Mouse (Mus musculus): ENCODE data around the gene Ubqln2. TPM values are rescaled to one million over a fixed set of nuclear protein-coding genes. Genes with fewer than 3 reads are reported as not detected.

Ubqln2 gene
- polyA plus RNA-seq, 1 experiment: 33.1 TPM

DNA sequence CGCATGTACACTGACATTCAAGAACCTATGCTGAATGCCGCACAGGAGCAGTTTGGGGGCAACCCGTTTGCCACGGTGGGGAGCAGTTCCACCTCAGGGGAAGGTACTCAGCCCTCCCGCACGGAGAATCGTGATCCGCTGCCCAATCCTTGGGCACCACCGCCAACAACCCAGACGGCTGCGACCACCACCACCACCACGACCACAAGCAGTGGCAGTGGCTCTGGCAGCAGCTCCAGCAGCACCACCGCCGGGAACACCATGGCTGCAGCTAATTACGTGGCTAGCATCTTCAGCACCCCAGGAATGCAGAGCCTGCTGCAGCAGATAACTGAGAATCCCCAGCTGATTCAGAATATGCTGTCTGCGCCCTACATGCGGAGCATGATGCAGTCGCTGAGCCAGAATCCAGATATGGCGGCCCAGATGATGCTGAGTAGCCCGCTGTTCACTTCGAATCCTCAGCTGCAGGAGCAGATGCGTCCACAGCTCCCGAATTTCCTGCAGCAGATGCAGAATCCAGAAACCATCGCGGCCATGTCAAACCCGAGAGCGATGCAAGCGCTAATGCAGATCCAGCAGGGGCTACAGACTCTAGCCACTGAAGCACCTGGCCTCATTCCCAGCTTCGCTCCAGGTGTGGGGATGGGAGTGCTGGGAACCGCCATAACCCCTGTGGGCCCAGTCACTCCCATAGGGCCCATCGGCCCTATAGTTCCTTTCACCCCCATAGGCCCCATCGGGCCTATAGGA lies 1.4 kb downstream of the Ubqln2 start:
- peaks cover 38% of the 10 kb centered on the region for H3K79me2 ChIP-seq (ENCODE audit: control insufficient read depth, insufficient read depth)
- H3K79me3 ChIP-seq (ENCODE audit: low read depth): peaks cover 27% of the 10 kb centered on the region
- peak overlapping the region; percentile 88 for H3ac ChIP-seq (ENCODE audit: control insufficient read depth, insufficient read length, low read depth)
- H3K27me3 ChIP-seq (ENCODE audit: control insufficient read depth, insufficient read depth, insufficient read length): no peaks in the 10 kb centered on the region
- H3K4me3 ChIP-seq (ENCODE audit: insufficient read depth, poor library complexity, severe bottlenecking): peak overlapping the region; percentile 43
- TF ChIP-seq CTCF (IDR thresholded peaks at IDR 0.05; ENCODE audit: control insufficient read depth, insufficient read depth, insufficient read length): no peak
- TF ChIP-seq FOSL1 (IDR thresholded peaks at IDR 0.05; ENCODE audit: insufficient read depth, low read length, poor library complexity, severe bottlenecking): no peak
- no peak for TF ChIP-seq MYOD1 (IDR thresholded peaks at IDR 0.05; ENCODE audit: control insufficient read depth, insufficient read length, low read depth)
- no peak for TF ChIP-seq MYOG (IDR thresholded peaks at IDR 0.05; ENCODE audit: control insufficient read depth, extremely low read depth, insufficient read length)
- TF ChIP-seq CEBPB (IDR thresholded peaks at IDR 0.05; ENCODE audit: low read depth): no peak
- TF ChIP-seq USF1 (IDR thresholded peaks at IDR 0.05; ENCODE audit: low read depth): no peak
- TF ChIP-seq MAX (IDR thresholded peaks at IDR 0.05): no peak
- no peaks in the 10 kb centered on the region for H3K36me3 ChIP-seq (ENCODE audit: control insufficient read depth, insufficient read depth)

DNA sequence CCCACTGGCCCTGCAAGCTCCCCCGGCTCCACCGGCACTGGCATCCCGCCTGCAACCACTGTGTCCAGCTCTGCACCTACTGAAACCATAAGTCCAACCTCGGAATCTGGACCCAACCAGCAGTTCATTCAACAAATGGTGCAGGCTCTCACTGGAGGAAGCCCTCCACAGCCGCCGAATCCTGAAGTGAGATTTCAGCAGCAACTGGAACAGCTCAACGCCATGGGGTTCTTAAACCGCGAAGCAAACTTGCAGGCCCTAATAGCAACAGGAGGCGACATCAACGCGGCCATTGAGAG lies 2.0 kb downstream of the Ubqln2 start:
- Histone ChIP-seq H3K27me3 (ENCODE audit: control insufficient read depth, insufficient read depth, insufficient read length) (no peaks in the 10 kb centered on the region), H3K4me3 (ENCODE audit: insufficient read depth, poor library complexity, severe bottlenecking) (peak overlapping the region; percentile 43), H3K79me3 (ENCODE audit: low read depth) (peaks cover 27% of the 10 kb centered on the region), H3K79me2 (ENCODE audit: control insufficient read depth, insufficient read depth) (peaks cover 38% of the 10 kb centered on the region), H3K36me3 (ENCODE audit: control insufficient read depth, insufficient read depth) (no peaks in the 10 kb centered on the region), H3ac (ENCODE audit: control insufficient read depth, insufficient read length, low read depth) (peak overlapping the region; percentile 88)
- no peak for TF ChIP-seq USF1 (IDR thresholded peaks at IDR 0.05; ENCODE audit: low read depth)
- no peak for TF ChIP-seq FOSL1 (IDR thresholded peaks at IDR 0.05; ENCODE audit: insufficient read depth, low read length, poor library complexity, severe bottlenecking)
- TF ChIP-seq CTCF (IDR thresholded peaks at IDR 0.05; ENCODE audit: control insufficient read depth, insufficient read depth, insufficient read length): no peak
- no peak for TF ChIP-seq MYOD1 (IDR thresholded peaks at IDR 0.05; ENCODE audit: control insufficient read depth, insufficient read length, low read depth)
- TF ChIP-seq CEBPB (IDR thresholded peaks at IDR 0.05; ENCODE audit: low read depth): no peak
- TF ChIP-seq MYOG (IDR thresholded peaks at IDR 0.05; ENCODE audit: control insufficient read depth, extremely low read depth, insufficient read length): no peak
- TF ChIP-seq MAX (IDR thresholded peaks at IDR 0.05): no peak

DNA sequence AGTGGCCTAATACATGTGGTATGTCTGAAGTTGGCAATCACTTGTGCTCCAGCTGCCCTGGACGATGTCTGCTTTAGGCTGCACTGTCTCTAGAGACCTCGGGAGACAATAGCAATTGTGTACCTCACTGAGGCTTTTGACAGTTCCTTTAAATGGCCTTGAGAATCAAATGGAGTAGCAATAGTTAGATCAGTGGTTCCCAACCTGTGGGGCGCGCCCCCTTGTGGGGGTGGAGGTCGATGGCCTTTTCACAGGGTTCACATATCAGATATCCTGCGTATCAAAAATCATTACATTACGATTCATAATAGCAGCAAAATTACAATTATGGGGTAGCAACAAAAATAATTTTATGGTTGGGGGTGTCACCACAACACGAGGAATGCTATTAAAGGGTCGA lies 7.9 kb downstream of the Ubqln2 start:
- Histone ChIP-seq H3K79me3 (ENCODE audit: low read depth) (peaks cover 5% of the 10 kb centered on the region), H3K27me3 (ENCODE audit: control insufficient read depth, insufficient read depth, insufficient read length) (no peaks in the 10 kb centered on the region), H3K4me3 (ENCODE audit: insufficient read depth, poor library complexity, severe bottlenecking) (no peak overlapping the region), H3K36me3 (ENCODE audit: control insufficient read depth, insufficient read depth) (no peaks in the 10 kb centered on the region), H3ac (ENCODE audit: control insufficient read depth, insufficient read length, low read depth) (no peak overlapping the region), H3K79me2 (ENCODE audit: control insufficient read depth, insufficient read depth) (peaks cover 10% of the 10 kb centered on the region)
- TF ChIP-seq MAX (IDR thresholded peaks at IDR 0.05) (no peak), MYOD1 (IDR thresholded peaks at IDR 0.05; ENCODE audit: control insufficient read depth, insufficient read length, low read depth) (no peak), FOSL1 (IDR thresholded peaks at IDR 0.05; ENCODE audit: insufficient read depth, low read length, poor library complexity, severe bottlenecking) (no peak), USF1 (IDR thresholded peaks at IDR 0.05; ENCODE audit: low read depth) (no peak), CTCF (IDR thresholded peaks at IDR 0.05; ENCODE audit: control insufficient read depth, insufficient read depth, insufficient read length) (no peak), CEBPB (IDR thresholded peaks at IDR 0.05; ENCODE audit: low read depth) (no peak), MYOG (IDR thresholded peaks at IDR 0.05; ENCODE audit: control insufficient read depth, extremely low read depth, insufficient read length) (no peak)

DNA sequence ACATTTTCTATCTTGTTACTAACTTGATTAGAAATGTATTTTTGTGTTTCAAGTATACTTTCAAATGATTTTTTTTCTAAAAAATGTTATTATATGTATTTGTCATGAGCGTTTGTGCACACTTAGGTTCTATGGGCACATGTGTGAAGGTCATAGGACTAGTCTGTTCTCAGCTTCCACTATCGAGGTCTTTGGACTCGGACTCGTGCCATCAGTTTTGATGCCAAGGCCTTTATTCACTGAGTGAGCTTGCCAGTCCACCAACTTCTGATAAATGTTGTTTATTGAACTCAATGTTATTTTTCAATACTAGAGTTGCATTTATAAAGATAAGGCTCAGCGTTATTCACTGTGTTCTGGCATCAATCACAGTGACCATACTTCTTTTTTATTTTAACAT lies 17.5 kb downstream of the Ubqln2 start:
- no peak overlapping the region for H3ac ChIP-seq (ENCODE audit: control insufficient read depth, insufficient read length, low read depth)
- no peak overlapping the region for H3K4me3 ChIP-seq (ENCODE audit: insufficient read depth, poor library complexity, severe bottlenecking)
- no peaks in the 10 kb centered on the region for H3K27me3 ChIP-seq (ENCODE audit: control insufficient read depth, insufficient read depth, insufficient read length)
- no peaks in the 10 kb centered on the region for H3K79me2 ChIP-seq (ENCODE audit: control insufficient read depth, insufficient read depth)
- H3K79me3 ChIP-seq (ENCODE audit: low read depth): no peaks in the 10 kb centered on the region
- TF ChIP-seq MYOD1 (IDR thresholded peaks at IDR 0.05; ENCODE audit: control insufficient read depth, insufficient read length, low read depth) (no peak), FOSL1 (IDR thresholded peaks at IDR 0.05; ENCODE audit: insufficient read depth, low read length, poor library complexity, severe bottlenecking) (no peak), CTCF (IDR thresholded peaks at IDR 0.05; ENCODE audit: control insufficient read depth, insufficient read depth, insufficient read length) (no peak), USF1 (IDR thresholded peaks at IDR 0.05; ENCODE audit: low read depth) (no peak), CEBPB (IDR thresholded peaks at IDR 0.05; ENCODE audit: low read depth) (no peak)
- H3K36me3 ChIP-seq (ENCODE audit: control insufficient read depth, insufficient read depth): no peaks in the 10 kb centered on the region

DNA sequence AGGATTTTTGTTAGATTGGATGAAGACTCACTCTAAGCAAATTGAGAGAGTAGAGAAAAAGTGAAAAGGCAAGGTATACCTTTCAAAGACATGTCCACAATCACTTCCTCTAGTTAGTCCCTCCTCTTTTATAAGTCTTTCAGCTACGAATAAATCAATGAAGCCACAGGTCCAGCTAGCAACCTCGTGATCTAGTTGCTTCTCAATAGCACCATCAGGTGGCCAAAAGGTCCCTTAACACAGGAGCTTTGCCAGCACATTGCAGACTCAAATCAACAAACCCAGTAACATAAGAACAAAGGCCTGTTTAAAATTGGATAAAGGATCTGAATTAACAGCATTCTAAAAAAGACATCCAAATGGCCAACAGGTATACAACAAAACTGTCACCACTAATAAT lies 30.4 kb downstream of the Ubqln2 start:
- H3K79me3 ChIP-seq (ENCODE audit: low read depth): no peaks in the 10 kb centered on the region
- H3K79me2 ChIP-seq (ENCODE audit: control insufficient read depth, insufficient read depth): no peaks in the 10 kb centered on the region
- TF ChIP-seq MYOD1 (IDR thresholded peaks at IDR 0.05; ENCODE audit: control insufficient read depth, insufficient read length, low read depth): no peak
- no peak for TF ChIP-seq USF1 (IDR thresholded peaks at IDR 0.05; ENCODE audit: low read depth)
- no peak for TF ChIP-seq CEBPB (IDR thresholded peaks at IDR 0.05; ENCODE audit: low read depth)
- TF ChIP-seq FOSL1 (IDR thresholded peaks at IDR 0.05; ENCODE audit: insufficient read depth, low read length, poor library complexity, severe bottlenecking): no peak
- TF ChIP-seq MAX (IDR thresholded peaks at IDR 0.05): no peak
- no peak for TF ChIP-seq MYOG (IDR thresholded peaks at IDR 0.05; ENCODE audit: control insufficient read depth, extremely low read depth, insufficient read length)
- TF ChIP-seq CTCF (IDR thresholded peaks at IDR 0.05; ENCODE audit: control insufficient read depth, insufficient read depth, insufficient read length): no peak
- no peak overlapping the region for H3ac ChIP-seq (ENCODE audit: control insufficient read depth, insufficient read length, low read depth)
- H3K36me3 ChIP-seq (ENCODE audit: control insufficient read depth, insufficient read depth): no peaks in the 10 kb centered on the region
- H3K27me3 ChIP-seq (ENCODE audit: control insufficient read depth, insufficient read depth, insufficient read length): no peaks in the 10 kb centered on the region
- no peak overlapping the region for H3K4me3 ChIP-seq (ENCODE audit: insufficient read depth, poor library complexity, severe bottlenecking)

Other genes with a start within 250 kb of the Ubqln2 start
- not detected for gene Cypt3, start 60.4 kb downstream of the Ubqln2 start, polyA plus RNA-seq (2012; fragmentation: generic; extraction: Trizol)
- gene Kctd12b, start 198.2 kb downstream of the Ubqln2 start, polyA plus RNA-seq (2012; fragmentation: generic; extraction: Trizol): 0.08 TPM
- gene Nbdy, start 225.4 kb downstream of the Ubqln2 start, polyA plus RNA-seq (2012; fragmentation: generic; extraction: Trizol): 58.2 TPM